Mouse (Mus musculus) lung, postnatal 10 days (tissue): ENCODE results near the gene Mapt.
A peak's percentile ranks its signal among the peaks of the same experiment; 100 is the strongest.
"Not testable (repeated sequence)": the region's sequence is repeated elsewhere in the genome, so short reads cannot be mapped to it uniquely, and the experiment has no call there.

Experiments
- DNase-seq: peaks from one replicate; pipeline ENCODE4 v3.0.0; 2021

Mapt gene

DNA sequence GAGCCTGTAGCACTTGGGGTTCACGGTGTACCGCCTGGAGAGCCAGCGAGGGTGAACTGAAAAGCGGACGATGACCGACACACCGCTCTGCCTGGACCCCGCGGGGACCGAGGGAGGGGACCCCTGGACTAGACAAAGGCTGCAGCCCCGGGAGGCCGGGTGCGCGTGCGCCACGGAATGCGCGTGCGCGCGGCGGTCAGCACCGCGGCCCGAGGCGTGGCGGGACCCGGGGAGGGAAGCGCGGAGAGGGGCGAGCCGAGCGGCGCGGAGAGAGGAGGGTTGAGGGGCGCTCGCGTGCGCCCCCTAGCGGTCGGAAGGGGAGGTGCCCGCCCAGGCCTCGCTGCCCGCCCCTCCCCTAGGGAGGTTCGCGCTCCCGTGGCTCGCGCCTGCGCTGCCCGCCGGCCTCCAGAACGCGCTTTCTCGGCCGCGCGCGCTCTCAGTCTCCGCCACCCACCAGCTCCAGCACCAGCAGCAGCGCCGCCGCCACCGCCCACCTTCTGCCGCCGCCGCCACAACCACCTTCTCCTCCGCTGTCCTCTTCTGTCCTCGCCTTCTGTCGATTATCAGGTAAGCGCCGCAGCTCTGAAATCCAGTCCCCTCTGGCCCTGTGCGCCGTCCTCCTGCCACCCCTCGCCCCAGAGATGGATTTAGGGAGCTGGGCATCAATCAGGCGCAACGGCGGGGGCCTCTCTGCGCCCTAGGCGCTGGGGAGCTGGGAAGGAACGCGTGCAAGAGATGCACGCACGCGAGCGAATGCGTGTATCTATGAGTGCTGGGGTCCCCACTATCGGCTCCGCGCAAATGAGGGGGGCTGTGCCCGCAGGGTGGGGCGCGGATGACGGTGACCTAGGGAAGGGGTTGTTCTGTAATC lies at the start of gene Mapt:
Gene Mapt (plus strand): TSS at position 350 of the 871 bp plus-strand sequence.
- peak; percentile 91 for DNase-seq

DNA sequence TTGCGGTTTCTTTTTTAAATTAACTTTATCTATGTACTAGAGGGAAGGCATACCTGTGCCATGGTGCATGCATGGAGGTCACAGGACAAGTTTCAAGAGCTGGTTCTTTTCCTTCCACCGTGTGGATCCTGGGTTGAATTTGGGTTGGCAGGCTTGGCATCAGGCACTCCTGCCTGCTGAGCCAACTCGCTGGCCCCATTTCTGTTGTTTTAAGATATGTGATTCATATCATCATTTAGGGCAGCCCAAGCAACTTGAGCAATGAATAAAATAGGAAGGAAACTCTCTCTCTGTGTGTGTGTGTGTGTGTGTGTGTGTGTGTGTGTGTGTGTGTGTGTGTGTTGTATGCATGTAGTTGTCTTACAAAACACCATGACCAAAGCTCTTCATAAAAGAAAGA lies 49.0 kb upstream of the Mapt start:
- no peak for DNase-seq

DNA sequence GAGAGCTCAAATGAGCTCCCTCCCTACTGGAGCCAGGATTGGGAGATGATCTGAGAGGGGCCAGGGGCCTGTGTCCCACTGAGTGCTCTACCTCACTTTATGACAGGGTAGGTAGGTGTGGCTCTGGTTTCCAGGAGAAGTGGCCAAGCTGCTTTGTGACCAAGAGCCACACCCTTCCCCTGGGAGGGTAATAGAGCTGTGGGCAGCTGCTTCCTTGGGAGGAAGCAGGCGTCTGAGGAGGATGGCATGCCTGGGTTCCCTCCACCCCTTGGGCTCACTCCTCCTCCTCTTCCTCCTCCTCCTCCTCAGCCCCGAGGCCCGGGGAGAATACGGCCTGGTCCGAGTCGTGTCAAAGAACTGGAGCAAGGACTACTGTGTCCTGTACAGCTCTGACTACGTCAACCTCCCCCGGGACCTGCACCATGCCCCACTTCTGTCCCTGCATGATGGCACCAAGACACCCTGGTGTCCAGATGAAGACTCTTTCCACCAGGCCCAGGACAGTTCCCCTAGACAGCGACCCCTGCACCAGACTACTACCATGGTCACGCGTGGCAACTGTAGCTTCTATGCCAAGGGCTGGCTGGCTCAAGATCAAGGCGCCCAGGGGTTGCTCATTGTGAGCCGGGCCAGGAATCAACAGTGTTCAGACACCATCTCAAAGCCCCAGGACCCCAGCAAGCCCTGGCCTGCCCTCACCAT lies 44.9 kb upstream of the Mapt start, which contains the start of gene Sppl2c:
Gene Sppl2c (plus strand): TSS at position 193 of the 702 bp plus-strand sequence.
- DNase-seq, result no peak

DNA sequence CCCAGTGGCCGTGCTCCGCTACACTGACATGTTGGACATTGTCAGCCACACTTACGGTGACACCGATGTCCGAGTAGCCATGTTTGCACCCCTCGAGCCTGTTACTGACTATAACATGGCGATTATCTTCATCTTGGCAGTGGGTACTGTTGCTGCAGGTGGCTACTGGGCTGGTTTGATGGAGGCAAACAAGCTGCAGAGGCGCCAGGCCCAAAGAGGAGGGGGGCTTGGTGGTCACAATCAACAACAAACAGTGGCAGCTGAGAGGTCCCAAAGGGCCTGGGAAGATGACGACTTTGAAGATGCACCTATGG lies 44.4 kb upstream of the Mapt start:
- no peak for DNase-seq

DNA sequence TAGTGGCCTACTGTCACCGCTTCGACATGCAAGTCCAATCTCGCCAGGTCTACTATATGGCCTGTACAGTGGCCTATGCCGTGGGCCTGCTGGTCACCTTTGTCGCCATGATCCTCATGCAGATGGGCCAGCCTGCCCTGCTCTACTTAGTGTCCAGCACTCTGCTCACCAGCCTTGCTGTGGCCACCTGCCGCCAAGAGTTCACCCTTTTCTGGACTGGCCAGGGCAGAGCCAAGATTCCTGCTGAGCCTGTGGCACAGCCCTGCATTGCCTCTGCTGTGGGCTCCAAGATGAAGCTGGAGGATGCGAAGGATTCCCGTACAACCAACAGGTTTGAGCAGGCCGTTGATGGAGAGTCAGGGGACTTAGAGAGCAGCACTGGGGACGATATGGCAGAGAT lies 43.4 kb upstream of the Mapt start:
- no peak for DNase-seq

DNA sequence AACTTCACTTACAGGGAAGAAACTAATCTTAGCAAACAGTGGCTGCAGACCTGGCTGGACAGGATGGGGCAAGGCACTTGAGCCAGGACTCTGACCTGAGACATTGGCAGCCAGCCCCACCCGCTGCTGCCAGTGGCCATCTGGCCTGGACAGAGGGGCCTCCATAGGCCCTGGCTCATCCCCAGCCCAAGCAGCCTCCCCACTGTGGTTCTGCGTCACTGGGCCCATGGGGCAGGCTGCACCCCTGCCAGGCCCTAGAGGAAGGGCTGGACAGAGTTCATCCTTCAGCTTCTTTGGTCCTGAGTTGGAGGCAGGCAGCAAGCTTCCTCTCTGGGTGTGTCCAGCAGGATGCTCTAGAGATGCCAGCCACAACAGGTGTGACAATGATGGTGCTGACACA lies 41.2 kb upstream of the Mapt start:
- no peak for DNase-seq

DNA sequence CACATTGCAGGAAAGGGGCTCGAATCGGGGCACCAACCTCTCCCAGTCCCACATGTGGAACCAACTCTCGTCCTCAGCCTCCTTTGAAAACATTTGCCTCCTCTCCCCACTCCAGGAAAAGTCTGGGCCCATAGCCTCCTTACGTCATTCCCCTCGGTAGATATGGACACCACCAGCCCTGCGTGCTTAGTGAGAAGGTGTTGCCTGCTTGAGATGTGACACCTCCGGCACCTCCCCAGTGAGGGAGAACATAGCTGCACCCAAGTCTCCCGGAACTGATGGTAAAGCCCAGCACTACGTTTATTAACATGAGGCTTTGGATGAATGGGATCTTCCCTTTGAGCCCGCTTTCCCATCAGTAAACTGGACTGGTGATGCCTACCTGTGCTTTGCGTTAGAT lies 35.8 kb upstream of the Mapt start:
- no peak for DNase-seq

DNA sequence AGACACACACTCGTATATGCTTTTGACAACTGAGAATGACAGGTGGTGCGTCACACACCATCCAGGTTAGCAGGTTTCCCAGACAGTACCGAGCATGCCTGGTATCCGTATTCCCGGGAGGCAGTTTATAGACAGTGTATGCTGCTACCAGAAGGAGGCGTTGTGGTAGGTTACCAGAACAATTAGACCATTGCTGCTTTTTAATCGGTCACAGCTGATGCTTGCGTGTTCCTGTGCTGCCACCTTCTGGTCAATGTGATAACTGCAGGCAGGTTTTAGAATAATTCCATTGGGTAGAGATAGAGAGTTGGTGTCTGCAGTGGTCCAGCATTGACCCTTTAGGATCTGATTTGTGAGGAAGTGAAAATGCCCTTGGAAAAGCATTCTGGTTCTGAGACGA lies 35.4 kb upstream of the Mapt start:
- DNase-seq, result peak; percentile 89

DNA sequence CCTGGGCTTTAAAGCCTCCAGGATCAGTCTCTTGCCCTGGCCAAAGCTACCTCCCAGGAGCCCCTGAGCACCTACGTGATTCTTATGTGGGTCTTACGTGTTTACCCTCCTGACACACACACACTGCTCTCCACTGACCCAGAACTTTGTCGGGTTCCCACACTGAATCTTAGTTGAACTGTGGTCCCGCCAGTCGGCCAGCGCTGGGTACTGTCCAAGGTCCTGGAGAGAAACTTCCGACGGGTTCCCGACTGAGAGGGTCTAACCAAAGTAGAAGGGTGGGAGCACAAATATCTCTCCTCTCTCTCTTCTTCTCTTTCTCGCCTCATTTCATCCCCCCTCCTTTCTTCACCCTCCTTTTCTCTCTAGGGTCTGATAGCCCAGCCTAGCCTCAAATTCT lies 33.3 kb upstream of the Mapt start:
- peak; percentile 63 for DNase-seq

DNA sequence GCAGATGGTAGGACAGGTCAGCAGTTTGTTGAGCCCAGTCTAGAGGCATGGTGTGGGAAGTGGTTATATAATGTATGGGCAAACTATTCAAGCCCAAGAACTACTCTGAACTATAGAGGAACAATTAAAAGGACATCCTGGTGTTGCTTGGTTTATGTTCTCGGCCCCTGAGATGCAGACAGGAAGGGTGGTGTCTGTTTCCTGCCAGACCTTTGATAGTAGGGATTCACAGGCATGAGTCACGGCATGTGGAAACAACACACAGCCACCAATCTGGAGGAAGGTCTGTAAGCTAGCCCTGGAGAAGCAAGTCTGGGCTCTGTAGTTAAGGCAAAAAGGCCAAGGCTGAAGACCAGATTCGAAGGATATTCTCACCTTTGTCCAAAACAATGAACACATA lies 27.9 kb upstream of the Mapt start:
- peak; percentile 9 for DNase-seq

DNA sequence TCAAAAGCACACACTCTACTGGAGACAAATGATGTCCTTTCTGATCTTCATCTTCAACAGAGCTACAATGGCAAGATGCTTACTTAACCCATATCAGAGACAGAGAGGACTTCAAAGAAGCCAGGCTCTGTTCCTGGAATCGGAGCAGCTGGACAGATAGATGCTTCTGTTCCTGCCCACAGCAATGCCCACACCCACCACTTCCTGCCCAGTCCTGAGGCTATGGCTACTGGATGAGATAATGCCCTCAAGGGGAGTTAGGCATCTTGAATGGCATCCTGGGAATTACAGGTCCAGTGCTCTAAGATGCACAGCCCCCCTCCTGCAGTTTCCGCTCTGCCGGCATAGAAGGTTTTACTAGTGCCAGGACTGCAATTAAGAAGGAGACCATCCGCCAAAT lies 24.6 kb upstream of the Mapt start:
- no peak for DNase-seq

DNA sequence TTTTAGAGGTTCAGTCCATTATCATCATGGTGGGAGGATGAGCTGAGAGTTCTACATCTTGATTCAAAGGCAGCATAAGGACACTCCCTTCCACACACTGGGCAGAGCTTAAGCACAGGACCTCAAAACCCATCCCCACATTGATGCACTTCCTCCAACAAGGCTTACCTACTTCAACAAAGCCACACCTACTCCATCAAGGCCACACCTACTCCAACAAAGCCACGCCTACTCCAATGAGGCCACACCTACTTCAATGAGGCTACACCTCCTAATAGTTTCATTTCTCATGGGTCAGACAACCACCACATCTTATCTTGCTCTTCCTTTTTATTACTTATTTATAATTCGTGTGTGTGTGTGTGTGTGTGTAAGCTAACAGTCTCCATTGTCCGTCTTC lies 22.1 kb upstream of the Mapt start:
- no peak for DNase-seq

DNA sequence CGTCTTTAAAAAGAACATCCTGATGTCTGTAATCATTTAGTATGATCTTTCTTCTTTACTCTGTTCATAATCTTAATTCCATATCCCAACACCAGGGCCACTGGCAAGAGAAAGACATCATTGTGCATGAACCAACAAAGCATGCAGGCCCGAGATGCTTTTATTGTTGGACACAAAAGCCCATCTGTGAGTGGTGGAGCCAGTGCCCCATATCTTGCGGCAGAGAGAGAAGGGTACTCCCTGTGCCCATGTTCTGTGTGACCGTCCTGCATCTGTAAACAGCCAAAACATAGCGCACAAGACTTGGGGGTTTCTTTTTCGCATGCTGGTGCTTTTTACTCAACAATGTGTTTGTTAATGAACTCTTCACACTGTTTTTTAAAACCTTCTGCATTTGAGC lies 19.9 kb upstream of the Mapt start:
- no peak for DNase-seq

DNA sequence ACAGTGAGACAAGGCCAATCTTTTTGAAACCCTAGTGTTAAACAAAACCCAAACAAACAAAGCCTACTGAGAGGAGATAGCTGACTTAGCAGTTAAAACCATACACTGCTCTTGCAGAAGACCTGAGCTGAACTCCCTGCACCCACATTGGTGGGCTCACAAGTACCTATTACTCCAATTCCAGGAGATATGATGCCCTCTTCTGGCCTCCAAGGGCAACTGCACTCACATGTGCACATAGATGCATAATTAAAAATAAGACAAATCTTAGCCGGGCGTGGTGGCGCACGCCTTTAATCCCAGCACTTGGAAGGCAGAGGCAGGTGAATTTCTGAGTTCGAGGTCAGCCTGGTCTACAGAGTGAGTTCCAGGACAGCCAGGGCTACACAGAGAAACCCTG lies 17.1 kb upstream of the Mapt start:
- DNase-seq, result not testable (repeated sequence)

DNA sequence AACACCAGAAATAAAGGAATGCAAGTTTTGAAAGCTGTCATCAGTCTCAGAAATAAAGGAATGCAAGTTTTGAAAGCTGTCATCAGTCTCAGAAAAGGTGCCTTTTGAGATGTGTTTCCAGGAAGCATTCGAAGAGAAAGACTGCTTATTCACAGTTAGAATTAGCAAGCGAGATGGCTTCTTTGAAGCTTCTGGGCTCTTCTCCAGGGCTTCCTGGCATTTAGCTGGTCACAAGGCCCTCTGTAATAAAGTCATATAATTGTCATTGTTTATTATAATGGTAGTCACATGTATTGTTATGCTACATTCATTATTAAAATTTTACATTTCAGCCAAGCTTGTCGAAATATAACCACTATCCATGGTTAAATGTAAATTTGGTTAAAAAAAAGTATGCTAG lies 13.1 kb upstream of the Mapt start:
- no peak for DNase-seq

DNA sequence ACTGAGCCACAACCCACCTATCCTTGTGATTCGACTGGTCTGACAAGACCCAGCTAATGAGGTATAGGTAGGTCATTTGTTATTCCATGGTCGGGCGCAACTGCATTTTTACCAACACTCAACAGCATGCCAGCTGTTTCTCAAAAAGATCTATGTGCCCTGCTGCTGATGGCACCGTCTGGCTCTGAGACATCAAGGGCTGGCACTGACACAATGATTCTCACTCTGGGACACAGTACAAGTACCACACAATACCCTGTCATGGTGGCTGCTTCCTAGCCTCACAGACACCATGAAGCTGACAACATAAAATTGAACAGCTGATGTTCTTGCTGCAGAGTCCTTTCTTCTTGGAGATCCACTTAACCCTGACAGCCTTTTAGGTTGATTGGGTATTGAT lies 10.9 kb upstream of the Mapt start:
- DNase-seq, result no peak

DNA sequence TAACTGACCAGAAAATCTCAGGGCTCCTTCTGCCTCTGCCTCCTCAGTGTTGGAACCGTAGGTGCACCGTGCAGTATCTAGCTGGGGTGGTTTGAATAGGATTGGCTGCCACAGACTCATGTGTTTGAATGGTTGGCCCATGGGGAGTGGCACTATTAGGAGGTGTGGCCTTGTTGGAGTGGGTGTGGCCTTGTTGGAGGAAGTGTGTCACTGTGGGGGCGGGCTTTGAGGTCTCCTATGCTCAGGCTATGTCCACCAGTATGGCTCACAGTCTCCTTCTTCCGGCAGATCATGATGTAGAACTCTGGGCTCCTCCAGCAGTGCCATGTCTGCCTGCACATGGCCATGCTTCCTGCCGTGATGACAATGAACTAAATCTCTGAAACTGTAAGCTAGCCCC lies 9.4 kb upstream of the Mapt start:
- no peak for DNase-seq

DNA sequence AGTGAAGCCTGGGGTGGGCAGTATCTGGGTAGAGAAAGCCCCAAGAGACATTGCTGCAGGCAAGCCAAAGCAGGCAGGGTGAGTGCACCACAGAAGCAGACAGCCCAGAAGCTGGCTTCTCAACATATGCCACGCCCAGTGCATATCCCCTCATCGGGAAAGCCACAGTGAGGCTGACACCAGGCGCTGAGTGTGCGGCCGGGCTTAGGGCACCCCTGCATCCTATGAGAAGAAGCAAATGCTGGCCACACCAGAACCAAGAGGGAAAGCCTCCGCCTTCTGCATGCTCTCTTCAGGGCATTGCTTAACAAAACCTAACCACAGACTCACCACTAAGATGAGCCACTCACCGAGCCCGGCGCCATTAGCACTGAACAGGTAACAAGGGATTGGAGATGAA lies 7.9 kb upstream of the Mapt start:
- no peak for DNase-seq

DNA sequence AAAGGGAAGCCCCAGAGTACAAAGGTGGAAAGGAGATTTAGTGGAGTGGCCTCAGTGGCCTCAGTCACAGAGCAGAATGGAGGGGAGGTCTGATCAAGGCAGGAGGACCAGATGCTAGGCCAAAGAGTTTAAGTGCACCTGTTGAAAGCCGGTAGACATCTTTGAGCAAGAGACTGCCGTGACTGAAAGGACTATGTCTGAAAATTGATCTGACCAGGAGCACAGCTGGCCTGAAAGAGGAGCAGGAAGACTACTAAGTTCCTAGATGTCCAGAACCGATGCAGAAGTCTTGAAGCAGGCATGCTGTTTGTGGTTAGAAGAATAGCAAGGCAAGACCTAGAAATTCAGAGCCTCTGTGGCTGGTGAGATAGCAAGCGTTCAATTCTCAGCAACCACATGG lies 1.8 kb upstream of the Mapt start:
- DNase-seq, result no peak

DNA sequence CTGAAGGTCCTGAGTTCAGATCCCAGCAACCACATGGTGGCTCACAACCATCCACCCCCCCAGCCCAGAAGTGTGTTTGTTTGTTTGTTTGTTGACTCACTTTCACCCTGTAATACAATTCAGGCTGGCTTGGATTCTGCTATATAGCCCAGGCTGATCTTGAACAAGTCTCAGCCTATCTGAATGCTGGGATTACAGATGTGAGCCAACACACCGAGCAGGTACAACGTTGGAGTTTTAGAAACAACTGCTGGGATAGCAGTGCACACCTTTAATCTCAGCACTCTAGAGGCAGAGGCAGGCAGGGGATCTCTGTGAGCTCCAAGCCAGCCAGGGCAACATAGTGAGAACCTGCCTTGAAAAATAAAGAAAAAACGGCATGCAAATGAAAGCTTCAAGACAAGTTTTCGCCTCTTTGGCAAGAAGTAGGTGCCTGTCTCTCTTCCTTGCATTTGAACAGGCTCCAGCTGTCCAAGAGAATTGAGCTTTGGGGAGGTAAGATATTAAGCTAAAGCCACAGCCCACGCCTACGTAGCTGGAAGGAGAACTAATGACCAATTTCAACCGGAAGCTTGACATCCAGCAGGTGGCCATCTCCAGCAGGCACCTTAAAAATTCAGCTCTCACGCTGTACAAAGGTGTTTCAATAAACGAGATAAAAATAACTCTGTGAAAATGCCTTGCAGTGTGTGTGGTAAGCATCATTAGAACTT lies 968 bp upstream of the Mapt start:
- DNase-seq, result no peak

DNA sequence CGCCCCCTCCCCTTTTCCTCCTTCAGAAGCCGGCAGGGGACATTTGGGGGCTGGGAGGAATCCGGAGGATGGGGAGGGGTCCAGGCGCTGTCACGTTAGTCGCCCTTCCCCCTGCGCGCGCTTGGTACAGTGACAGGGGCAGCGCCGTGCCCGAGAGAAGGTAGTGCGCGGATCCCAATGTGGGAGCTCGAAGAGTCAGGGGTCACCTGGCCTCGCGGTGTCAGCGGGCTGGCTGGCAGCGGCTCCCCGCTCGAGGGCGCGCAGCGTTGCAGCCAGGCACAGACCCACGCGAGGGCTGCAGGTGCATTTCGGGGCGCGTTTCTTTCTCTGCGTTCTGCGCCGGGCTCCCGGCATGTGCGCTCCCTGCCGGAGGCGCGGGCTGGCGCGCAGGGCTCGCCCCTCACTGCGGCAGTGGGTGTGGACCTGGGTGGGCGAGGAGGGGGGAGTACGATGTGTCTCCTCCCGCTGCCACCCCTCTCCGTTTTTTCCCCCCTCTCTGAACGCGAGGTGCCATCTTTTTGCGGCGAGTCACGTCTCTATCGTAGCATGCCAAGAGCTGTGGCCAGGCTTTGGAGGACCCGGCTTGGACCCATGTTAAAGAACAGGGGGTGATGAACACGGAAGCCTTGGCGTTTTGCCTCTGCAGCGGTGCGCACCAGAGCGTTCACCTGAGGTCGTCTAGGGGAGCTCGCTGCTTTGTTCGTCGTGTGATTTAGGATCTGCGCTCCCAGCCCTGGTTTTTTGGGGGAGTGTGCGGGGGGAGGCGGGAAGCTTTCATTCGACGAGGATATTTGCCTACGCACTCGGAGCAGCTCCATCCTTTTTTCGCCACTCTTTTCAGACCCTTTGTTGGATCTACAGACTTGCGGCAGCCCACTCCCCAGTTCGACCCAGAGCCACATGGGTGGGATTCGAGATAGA lies 1.2 kb downstream of the Mapt start:
- peak; percentile 59 for DNase-seq

DNA sequence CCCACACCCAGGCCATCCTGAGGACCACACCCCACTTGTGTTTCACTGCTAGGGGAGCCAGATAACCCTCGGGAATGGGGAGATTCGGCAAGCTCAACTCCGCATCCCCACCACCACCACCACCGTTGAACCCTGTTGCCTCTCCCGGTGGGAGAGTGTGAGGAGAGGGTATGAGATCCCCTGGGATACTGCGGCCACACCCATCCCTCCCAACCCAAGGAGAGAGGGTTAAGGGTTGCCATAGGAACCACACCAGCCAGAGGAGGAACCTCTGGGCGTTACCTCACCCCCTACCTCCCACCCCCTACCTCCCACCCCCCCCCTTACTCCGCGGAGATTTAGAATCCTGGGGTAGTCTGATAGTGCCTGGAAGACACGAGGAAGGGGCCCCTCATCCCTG lies 1.9 kb downstream of the Mapt start:
- DNase-seq, result no peak
